Mouse (Mus musculus) heart, adult 2 months (tissue): ENCODE results near the gene Spg11.

Experiments
- CTCF ChIP-seq: fragments of 200-600 bp; IDR thresholded peaks from 2 replicates; pipeline ENCODE4 v1.8.1; 2022; ENCODE audit warnings: antibody characterized with exemption, mild to moderate bottlenecking, moderate library complexity
- EP300 ChIP-seq: fragments of 200-500 bp; IDR thresholded peaks from 2 replicates; pipeline ENCODE4 v1.6.1; 2011; ENCODE audit warnings: low read depth, low read length, control low read depth; ENCODE audit not compliant: insufficient read depth
- POLR2A ChIP-seq: fragments of 200-500 bp; IDR thresholded peaks from 2 replicates; pipeline ENCODE4 v1.6.1; 2011; ENCODE audit warnings: mild to moderate bottlenecking, low read depth, low read length, control low read depth; ENCODE audit not compliant: insufficient read depth

- TF ChIP-seq CTCF = no peak
- no peak for TF ChIP-seq POLR2A
- no peak for TF ChIP-seq EP300
These were observed 51.9 kb downstream of the Spg11 start for GRCm38 (mm10) chr2:122066241-122066640.
